Comparison of ENCODE assay signal across 17 mouse cellular contexts in genomic region chr5:46731297-46731696, GRCm38 (mm10).
"Had no signal": no experiment of that assay in that cellular context is flagged by ENCODE, and none has a peak within 500 bp of the region (broad histone marks: within the 10 kb centered on the region; RNA-seq: fewer than 3 reads in every experiment).

No protein-coding gene starts in this region.

- H3K9me3 ChIP-seq: midbrain, embryonic 13.5 days; neural tube, embryonic 12.5 days had no signal

- DNase-seq: lung, adult 18-20 months; lung, embryonic 14.5 days; lung, postnatal 10 days; lung, postnatal 4 days; retina, postnatal 1 day; right cerebral cortex, adult 18-20 months; right cerebral cortex, postnatal 25 days; right cerebral cortex, postnatal 4 days; spleen, adult 18-20 months; thymus, adult 18-20 months; thymus, postnatal 14 days; thymus, postnatal 36 days had no signal

- H3K4me3 ChIP-seq: midbrain, embryonic 13.5 days; myocyte; neural tube, embryonic 12.5 days had no signal

- H3K27me3 ChIP-seq: midbrain, embryonic 13.5 days; neural tube, embryonic 12.5 days had no signal

- H3K4me2 ChIP-seq: lung, embryonic 14.5 days; midbrain, embryonic 11.5 days; midbrain, embryonic 13.5 days; neural tube, embryonic 12.5 days had no signal

- H3K36me3 ChIP-seq: midbrain, embryonic 13.5 days; neural tube, embryonic 12.5 days had no signal

- H3K9ac ChIP-seq: liver, embryonic 14.5 days; lung, embryonic 14.5 days; midbrain, embryonic 13.5 days; neural tube, embryonic 12.5 days had no signal

- H3K27ac ChIP-seq: liver, embryonic 14.5 days; midbrain, embryonic 13.5 days; neural tube, embryonic 12.5 days had no signal

- H3K4me1 ChIP-seq: neural tube, embryonic 12.5 days had no signal
